Mouse (Mus musculus) intestine, embryonic 15.5 days (tissue): ENCODE measurements around the gene Pcf11. TPM values are rescaled to one million over a fixed set of nuclear protein-coding genes. Genes with fewer than 3 reads are reported as not detected.

Source experiments
- ATAC-seq: fragments of 200-750 bp; cut with Nextera tagmentation; 2 replicates; pipeline ENCODE4 v1.8.0; 2017; ENCODE audit warnings: moderate TSS enrichment, moderate library complexity
- H3K27ac ChIP-seq: fragments of 300-500 bp; sonication (generic); 2 replicates; pipeline ENCODE4 v1.5.1; 2015; ENCODE audit warnings: mild to moderate bottlenecking, inconsistent platforms
- H3K27me3 ChIP-seq: fragments of 300-500 bp; sonication (generic); replicated peaks from 2 replicates; pipeline ENCODE4 v1.6.1; 2015; ENCODE audit warnings: inconsistent platforms
- H3K36me3 ChIP-seq: fragments of 300-500 bp; sonication (generic); 2 replicates; pipeline ENCODE4 v1.6.1; 2015; ENCODE audit warnings: inconsistent platforms
- H3K4me1 ChIP-seq: fragments of 300-500 bp; sonication (generic); replicated peaks from 2 replicates; pipeline ENCODE4 v1.6.1; 2015; ENCODE audit warnings: inconsistent platforms
- H3K4me2 ChIP-seq: fragments of 300-500 bp; sonication (generic); replicated peaks from 2 replicates; pipeline ENCODE4 v1.6.1; 2015; ENCODE audit warnings: mild to moderate bottlenecking, inconsistent platforms
- H3K4me3 ChIP-seq: fragments of 300-500 bp; sonication (generic); replicated peaks from 2 replicates; pipeline ENCODE4 v1.5.1; 2015; ENCODE audit warnings: inconsistent platforms
- H3K9ac ChIP-seq: fragments of 300-500 bp; sonication (generic); 2 replicates; pipeline ENCODE4 v1.6.1; 2015; ENCODE audit warnings: inconsistent platforms
- H3K9me3 ChIP-seq: fragments of 300-500 bp; sonication (generic); 2 replicates; pipeline ENCODE4 v1.6.1; 2016; ENCODE audit warnings: inconsistent platforms
- WGBS: fragments of 180-500 bp; shearing (Covaris S2); methylation state at CpG from one replicate; pipeline ENCODE4 v1.1.7; 2015; 5-methylcytosine and 5-hydroxymethylcytosine counted together
- polyA plus RNA-seq: library from polyadenylated mRNA; unstranded; fragments of >200 nt; fragmentation: Nextera tagmentation; extraction: Ambion mirVana; gene quantifications from 2 replicates; pipeline ENCODE4 v1.2.1, GENCODE M21; 2015

The Pcf11 gene
- polyA plus RNA-seq, 1 experiment from 2014 or later: 20.1 TPM

DNA sequence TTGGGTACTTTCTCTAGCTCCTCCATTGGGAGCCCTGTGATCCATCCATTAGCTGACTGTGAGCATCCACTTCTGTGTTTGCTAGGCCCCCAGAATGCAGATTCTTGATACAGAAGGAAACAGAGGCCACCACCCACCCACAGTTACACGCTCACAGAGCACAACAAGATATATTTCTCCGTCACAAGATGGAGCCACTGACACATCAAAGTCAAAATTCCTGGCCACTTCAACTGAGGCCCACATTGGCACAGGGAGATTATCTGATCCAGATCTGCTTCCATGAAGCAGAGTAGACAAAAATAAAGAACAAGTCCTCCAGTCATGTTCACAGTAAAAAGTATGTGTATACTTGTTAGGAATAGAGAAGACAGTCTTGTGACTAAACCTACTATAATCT, 39.6 kb downstream of the Pcf11 start:
- Histone ChIP-seq H3K27me3 (no peaks in the 10 kb centered on the region), H3K9ac (no peak overlapping the region), H3K27ac (no peak overlapping the region), H3K4me1 (no peaks in the 10 kb centered on the region), H3K4me3 (no peak overlapping the region), H3K4me2 (no peak overlapping the region), H3K9me3 (no peaks in the 10 kb centered on the region), H3K36me3 (no peaks in the 10 kb centered on the region)
- no peak for ATAC-seq
- WGBS: 53% methylated on average over 2 of the region's 2 CpGs

DNA sequence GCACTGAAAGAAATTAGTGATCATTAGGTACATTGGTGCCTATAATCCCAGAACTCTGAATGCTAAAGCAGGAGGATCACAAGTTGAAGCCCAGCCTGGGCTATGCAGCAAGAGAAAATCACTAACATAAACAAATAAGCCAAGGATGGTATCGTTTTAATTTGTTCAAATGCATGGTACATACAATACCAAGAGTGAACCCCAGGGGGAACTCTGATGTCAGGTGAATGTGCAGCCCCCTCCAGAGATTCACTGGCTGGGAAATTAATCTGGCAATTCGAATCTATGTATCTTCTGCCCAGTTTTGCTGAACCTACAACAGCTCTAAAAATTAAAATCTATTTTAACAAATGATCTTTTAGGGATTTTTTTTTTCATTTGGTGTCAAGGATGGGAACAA, 45.2 kb downstream of the Pcf11 start:
- no peak overlapping the region for H3K27ac ChIP-seq
- H3K4me1 ChIP-seq: no peaks in the 10 kb centered on the region
- no peaks in the 10 kb centered on the region for H3K9me3 ChIP-seq
- no peaks in the 10 kb centered on the region for H3K36me3 ChIP-seq
- no peak for ATAC-seq
- H3K4me3 ChIP-seq: no peak overlapping the region
- H3K4me2 ChIP-seq: no peak overlapping the region
- H3K9ac ChIP-seq: no peak overlapping the region
- no peaks in the 10 kb centered on the region for H3K27me3 ChIP-seq
- 44% methylated on average over 2 of the region's 2 CpGs for WGBS

- WGBS: 74% methylated on average over 7 of the region's 7 CpGs
- no peak for ATAC-seq
- no peaks in the 10 kb centered on the region for H3K4me1 ChIP-seq
- no peak overlapping the region for H3K9ac ChIP-seq
- no peak overlapping the region for H3K4me2 ChIP-seq
- H3K9me3 ChIP-seq: no peaks in the 10 kb centered on the region
- no peaks in the 10 kb centered on the region for H3K27me3 ChIP-seq
- H3K4me3 ChIP-seq: no peak overlapping the region
- H3K36me3 ChIP-seq: no peaks in the 10 kb centered on the region
- H3K27ac ChIP-seq: no peak overlapping the region
These were observed 58.9 kb downstream of the Pcf11 start for GRCm38 (mm10) chr7:92610830-92611229.

DNA sequence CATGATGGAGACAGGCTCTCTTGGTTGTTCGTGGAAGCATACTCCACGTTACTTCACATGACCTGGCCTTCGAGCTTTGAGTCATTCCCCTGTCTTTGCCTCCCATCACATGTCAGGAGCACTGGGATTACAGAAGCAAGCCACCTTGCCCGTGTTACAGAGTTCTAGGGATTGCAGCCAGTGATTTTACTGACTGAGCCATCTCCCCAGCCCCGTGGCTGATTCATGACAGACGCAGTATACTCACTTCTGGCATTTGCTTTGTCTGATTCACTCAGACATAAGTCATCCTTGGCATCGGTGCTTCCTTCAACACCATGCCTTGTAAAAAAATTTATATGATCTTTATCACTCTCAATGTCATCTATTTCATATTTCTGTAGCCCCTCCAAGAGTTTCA, 64.8 kb downstream of the Pcf11 start:
- Histone ChIP-seq H3K9me3 (no peaks in the 10 kb centered on the region), H3K4me1 (no peaks in the 10 kb centered on the region), H3K27me3 (no peaks in the 10 kb centered on the region), H3K27ac (no peak overlapping the region), H3K4me2 (no peak overlapping the region), H3K4me3 (no peak overlapping the region), H3K36me3 (no peaks in the 10 kb centered on the region), H3K9ac (no peak overlapping the region)
- 93% methylated on average over 7 of the region's 7 CpGs for WGBS
- no peak for ATAC-seq

Other genes starting within 250 kb of the Pcf11 start
- gene Ccdc90b, start 108.8 kb downstream of the Pcf11 start, polyA plus RNA-seq: 40.7 and 49.1 TPM in 2 replicates
- 3.9 and 4.5 TPM in 2 replicates for gene Ankrd42, start 32.8 kb downstream of the Pcf11 start, polyA plus RNA-seq
- gene Rab30, start 71.7 kb upstream of the Pcf11 start, polyA plus RNA-seq: 24.4 and 24.7 TPM in 2 replicates
- gene Ddias, start 204.3 kb upstream of the Pcf11 start, polyA plus RNA-seq: 9.4 and 12.1 TPM in 2 replicates
- 22.3 and 22.7 TPM in 2 replicates for gene Prcp, start 204.5 kb upstream of the Pcf11 start, polyA plus RNA-seq